Mouse (Mus musculus) heart, embryonic 15.5 days (tissue): ENCODE data around the gene Ppm1d. TPM values are rescaled to one million over a fixed set of nuclear protein-coding genes. Genes with fewer than 3 reads are reported as not detected.

Source experiments
- ATAC-seq: fragments of 200-750 bp; cut with Nextera tagmentation; replicated peaks from 2 replicates; pipeline ENCODE4 v1.8.0; 2017; ENCODE audit warnings: low read depth, moderate TSS enrichment; ENCODE audit not compliant: insufficient number of reproducible peaks, insufficient read depth, low FRiP score
- H3K27ac ChIP-seq: fragments of 300-500 bp; sonication (generic); 2 replicates; pipeline ENCODE4 v1.5.1; 2015; ENCODE audit warnings: mild to moderate bottlenecking, inconsistent platforms
- H3K27me3 ChIP-seq: fragments of 300-500 bp; sonication (generic); 2 replicates; pipeline ENCODE4 v1.6.1; 2015; ENCODE audit warnings: inconsistent platforms
- H3K36me3 ChIP-seq: fragments of 300-500 bp; sonication (generic); 2 replicates; pipeline ENCODE4 v1.6.1; 2015; ENCODE audit warnings: mild to moderate bottlenecking, inconsistent platforms
- H3K4me1 ChIP-seq: fragments of 300-500 bp; sonication (generic); replicated peaks from 2 replicates; pipeline ENCODE4 v1.6.1; 2015; ENCODE audit warnings: inconsistent platforms
- H3K4me2 ChIP-seq: fragments of 300-500 bp; sonication (generic); 2 replicates; pipeline ENCODE4 v1.6.1; 2015; ENCODE audit warnings: inconsistent platforms, mild to moderate bottlenecking, moderate library complexity
- H3K4me3 ChIP-seq: fragments of 300-500 bp; sonication (generic); 2 replicates; pipeline ENCODE4 v1.5.1; 2015; ENCODE audit warnings: mild to moderate bottlenecking, inconsistent platforms
- H3K9ac ChIP-seq: fragments of 300-500 bp; sonication (generic); 2 replicates; pipeline ENCODE4 v1.6.1; 2015; ENCODE audit warnings: mild to moderate bottlenecking, inconsistent platforms
- H3K9me3 ChIP-seq: fragments of 300-500 bp; sonication (generic); replicated peaks from 2 replicates; pipeline ENCODE4 v1.6.1; 2016; ENCODE audit warnings: inconsistent platforms
- WGBS: fragments of 180-500 bp; shearing (Covaris S2); methylation state at CpG from one replicate; pipeline ENCODE4 v1.1.7; 2015; ENCODE audit warnings: mixed read lengths; 5-methylcytosine and 5-hydroxymethylcytosine counted together
- polyA plus RNA-seq: library from polyadenylated mRNA; unstranded; fragments of >200 nt; fragmentation: Nextera tagmentation; extraction: Ambion mirVana; gene quantifications from 2 replicates; pipeline ENCODE4 v1.2.1, GENCODE M21; 2015

Gene Ppm1d
- 12.5 and 14.4 TPM in 2 replicates for polyA plus RNA-seq

GRCm38 (mm10) chr11:85310713-85311574 lies at the start of gene Ppm1d:
Gene Ppm1d, plus strand, starts transcription at chr11:85311244.
- Histone ChIP-seq H3K27ac (peak within 1 kb of the TSS; percentile 97), H3K4me1 (peaks cover 19% of the 10 kb centered on the region), H3K4me3 (peak within 1 kb of the TSS; percentile 91), H3K27me3 (no peaks in the 10 kb centered on the region), H3K9ac (peak within 1 kb of the TSS; percentile 93), H3K9me3 (no peaks in the 10 kb centered on the region), H3K36me3 (peaks cover 5% of the 10 kb centered on the region; the same call in 1 of the 2 replicates), H3K4me2 (peak within 1 kb of the TSS; percentile 90)
- peak; percentile 93 for ATAC-seq
- WGBS: under 1% methylated on average over 69 of the region's 78 CpGs

- H3K4me3 ChIP-seq: no peak overlapping the region
- no peaks in the 10 kb centered on the region for H3K4me1 ChIP-seq
- 64% methylated on average over 5 of the region's 5 CpGs for WGBS
- H3K27ac ChIP-seq: no peak overlapping the region
- no peaks in the 10 kb centered on the region for H3K36me3 ChIP-seq
- H3K9ac ChIP-seq: no peak overlapping the region
- H3K4me2 ChIP-seq: no peak overlapping the region
- H3K27me3 ChIP-seq: no peaks in the 10 kb centered on the region
- H3K9me3 ChIP-seq: no peaks in the 10 kb centered on the region
- no peak for ATAC-seq
Measured at GRCm38 (mm10) chr11:85264635-85265034, 46.4 kb upstream of the Ppm1d start.

- 93% methylated on average over 1 of the region's 1 CpGs for whole genome bisulfite sequencing
- no peak overlapping the region for H3K9ac ChIP-seq
- ATAC-seq: no peak
- H3K9me3 ChIP-seq: no peaks in the 10 kb centered on the region
- no peak overlapping the region for H3K4me3 ChIP-seq
- no peak overlapping the region for H3K27ac ChIP-seq
- H3K36me3 ChIP-seq: no peaks in the 10 kb centered on the region
- H3K4me1 ChIP-seq: no peaks in the 10 kb centered on the region
- no peaks in the 10 kb centered on the region for H3K27me3 ChIP-seq
- H3K4me2 ChIP-seq: no peak overlapping the region
Measured at GRCm38 (mm10) chr11:85267393-85267792, 43.7 kb upstream of the Ppm1d start.

- Histone ChIP-seq H3K4me1 (no peaks in the 10 kb centered on the region), H3K9me3 (no peaks in the 10 kb centered on the region), H3K9ac (no peak overlapping the region), H3K4me3 (no peak overlapping the region), H3K36me3 (no peaks in the 10 kb centered on the region), H3K4me2 (no peak overlapping the region), H3K27ac (no peak overlapping the region), H3K27me3 (no peaks in the 10 kb centered on the region)
- no peak for ATAC-seq
- 54% methylated on average over 3 of the region's 3 CpGs for WGBS
Measured at GRCm38 (mm10) chr11:85270631-85271030, 40.4 kb upstream of the Ppm1d start.

GRCm38 (mm10) chr11:85273299-85273698 lies 37.7 kb upstream of the Ppm1d start:
- ATAC-seq: no peak
- H3K36me3 ChIP-seq: no peaks in the 10 kb centered on the region
- 0 out of 2 replicates have a peak, but pooled peaks cover 2% of the 10 kb centered on the region for H3K4me1 ChIP-seq
- no peaks in the 10 kb centered on the region for H3K27me3 ChIP-seq
- H3K27ac ChIP-seq: no peak overlapping the region
- H3K4me3 ChIP-seq: no peak overlapping the region
- WGBS: 61% methylated on average over 6 of the region's 6 CpGs
- no peak overlapping the region for H3K4me2 ChIP-seq
- H3K9ac ChIP-seq: no peak overlapping the region
- no peaks in the 10 kb centered on the region for H3K9me3 ChIP-seq

GRCm38 (mm10) chr11:85275151-85275550 lies 35.9 kb upstream of the Ppm1d start:
- Histone ChIP-seq H3K27ac (no peak overlapping the region), H3K4me2 (no peak overlapping the region), H3K27me3 (no peaks in the 10 kb centered on the region), H3K36me3 (no peaks in the 10 kb centered on the region), H3K9ac (no peak overlapping the region), H3K9me3 (no peaks in the 10 kb centered on the region), H3K4me1 (0 out of 2 replicates have a peak, but pooled peaks cover 2% of the 10 kb centered on the region), H3K4me3 (no peak overlapping the region)
- 68% methylated on average over 5 of the region's 5 CpGs for WGBS
- no peak for ATAC-seq

GRCm38 (mm10) chr11:85277609-85278008 lies 33.4 kb upstream of the Ppm1d start:
- 46% methylated on average over 5 of the region's 5 CpGs for WGBS
- 0 out of 2 replicates have a peak, but pooled peaks cover 2% of the 10 kb centered on the region for H3K4me1 ChIP-seq
- no peaks in the 10 kb centered on the region for H3K27me3 ChIP-seq
- H3K27ac ChIP-seq: no peak overlapping the region
- no peaks in the 10 kb centered on the region for H3K36me3 ChIP-seq
- H3K9me3 ChIP-seq: no peaks in the 10 kb centered on the region
- no peak overlapping the region for H3K4me3 ChIP-seq
- ATAC-seq: 0 out of 2 replicates have a peak, but pooled peaks have one; percentile 47
- H3K4me2 ChIP-seq: no peak overlapping the region
- no peak overlapping the region for H3K9ac ChIP-seq

- no peak overlapping the region for H3K27ac ChIP-seq
- WGBS: 48% methylated on average over 1 of the region's 1 CpGs
- no peaks in the 10 kb centered on the region for H3K27me3 ChIP-seq
- H3K9me3 ChIP-seq: no peaks in the 10 kb centered on the region
- 0 out of 2 replicates have a peak, but pooled peaks cover 2% of the 10 kb centered on the region for H3K4me1 ChIP-seq
- no peak overlapping the region for H3K9ac ChIP-seq
- H3K4me2 ChIP-seq: no peak overlapping the region
- no peak overlapping the region for H3K4me3 ChIP-seq
- no peaks in the 10 kb centered on the region for H3K36me3 ChIP-seq
- ATAC-seq: no peak
Measured at GRCm38 (mm10) chr11:85278175-85278574, 32.9 kb upstream of the Ppm1d start.

GRCm38 (mm10) chr11:85281219-85281878 lies 29.7 kb upstream of the Ppm1d start:
- Histone ChIP-seq H3K36me3 (no peaks in the 10 kb centered on the region), H3K4me1 (0 out of 2 replicates have a peak, but pooled peaks cover 2% of the 10 kb centered on the region)
- 44% methylated on average over 15 of the region's 15 CpGs for WGBS

GRCm38 (mm10) chr11:85297953-85298352 lies 13.1 kb upstream of the Ppm1d start:
- H3K36me3 ChIP-seq: no peaks in the 10 kb centered on the region
- H3K27me3 ChIP-seq: no peaks in the 10 kb centered on the region
- WGBS: 63% methylated on average over 13 of the region's 13 CpGs
- ATAC-seq: no peak
- H3K4me3 ChIP-seq: no peak overlapping the region
- H3K4me1 ChIP-seq: no peaks in the 10 kb centered on the region
- H3K4me2 ChIP-seq: no peak overlapping the region
- no peaks in the 10 kb centered on the region for H3K9me3 ChIP-seq
- H3K27ac ChIP-seq: no peak overlapping the region
- no peak overlapping the region for H3K9ac ChIP-seq

More at GRCm38 (mm10) chr11:85281219-85281878, 29.7 kb upstream of the Ppm1d start:
- Histone ChIP-seq H3K27me3 (no peaks in the 10 kb centered on the region), H3K27ac (no peak overlapping the region), H3K9me3 (no peaks in the 10 kb centered on the region), H3K9ac (no peak overlapping the region), H3K4me3 (no peak overlapping the region), H3K4me2 (no peak overlapping the region)
- ATAC-seq: no peak

- 50% methylated on average over 2 of the region's 2 CpGs for WGBS
- ATAC-seq: no peak
- Histone ChIP-seq H3K4me2 (no peak overlapping the region), H3K9me3 (no peaks in the 10 kb centered on the region), H3K4me3 (no peak overlapping the region), H3K4me1 (no peaks in the 10 kb centered on the region), H3K27ac (no peak overlapping the region), H3K27me3 (no peaks in the 10 kb centered on the region), H3K36me3 (no peaks in the 10 kb centered on the region), H3K9ac (no peak overlapping the region)
Measured at GRCm38 (mm10) chr11:85299880-85300279, 11.2 kb upstream of the Ppm1d start.
